Mouse (Mus musculus) macrophage (primary cell): ENCODE results near the gene Cyp39a1. TPM values are rescaled to one million over a fixed set of nuclear protein-coding genes. Genes with fewer than 3 reads are reported as not detected.
A peak's percentile ranks its signal among the peaks of the same experiment; 100 is the strongest.

Source experiments
- H3K27ac ChIP-seq: fragments of 350-480 bp; formaldehyde crosslinking; 2 replicates; pipeline ENCODE4 v1.9.0; 2021
- H3K36me3 ChIP-seq: fragments of 350-480 bp; formaldehyde crosslinking; 2 replicates; pipeline ENCODE4 v1.9.0; 2021; ENCODE audit errors: inconsistent target
- H3K4me3 ChIP-seq: fragments of 350-480 bp; formaldehyde crosslinking; 2 replicates; pipeline ENCODE4 v1.9.0; 2021; ENCODE audit errors: inconsistent target
- H3K79me2 ChIP-seq: fragments of 350-480 bp; formaldehyde crosslinking; 2 replicates; pipeline ENCODE4 v1.9.0; 2021; ENCODE audit errors: inconsistent target
- WGBS: methylation state at CpG from one replicate; pipeline ENCODE4 v1.1.7; 2026; ENCODE audit warnings: inconsistent platforms; ENCODE audit not compliant: missing documents; 5-methylcytosine and 5-hydroxymethylcytosine counted together
- polyA plus RNA-seq: library from polyadenylated mRNA; stranded (reverse); fragments of 250-400 nt; gene quantifications from 3 replicates; pipeline ENCODE4 v1.2.4, GENCODE M21; 2018; ENCODE audit warnings: inconsistent platforms

The Cyp39a1 gene
- polyA plus RNA-seq, 1 experiment from 2014 or later = 0.16 TPM

DNA sequence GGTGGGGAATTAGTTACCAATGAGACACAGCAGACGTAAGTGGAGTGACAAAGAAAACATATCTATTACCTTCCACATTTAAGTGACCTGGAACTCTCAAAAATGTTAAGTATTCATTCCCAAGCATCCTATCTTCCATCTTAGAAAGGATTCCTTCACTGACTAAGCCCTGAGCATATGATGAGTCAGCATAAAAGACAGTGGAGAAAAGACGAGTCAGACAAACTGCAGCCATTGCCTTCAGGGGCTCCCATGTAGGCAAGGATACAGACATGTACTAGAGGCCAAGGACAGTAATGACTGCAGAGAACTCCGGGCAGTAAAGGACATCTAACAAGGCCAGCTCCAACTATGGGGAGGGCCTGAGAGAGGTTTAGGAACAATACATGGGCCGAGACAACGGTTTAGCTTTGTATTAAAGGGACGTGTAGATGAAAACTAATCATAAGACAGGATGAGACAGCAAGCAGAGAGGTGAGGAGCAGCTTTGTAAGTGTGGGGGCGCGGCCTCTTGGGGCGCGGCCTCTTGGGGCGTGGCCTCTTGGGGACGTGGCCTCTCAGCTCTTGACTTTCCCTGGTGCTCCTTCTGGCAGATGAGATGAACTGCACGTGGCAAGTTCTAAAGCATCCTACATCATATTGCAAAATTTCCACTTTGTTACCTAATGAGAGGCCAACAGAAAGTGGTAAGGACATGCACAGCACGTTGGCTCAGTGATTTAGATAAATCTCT, 15.7 kb upstream of the Cyp39a1 start:
- H3K36me3 ChIP-seq = no peaks in the 10 kb centered on the region
- no peaks in the 10 kb centered on the region for H3K79me2 ChIP-seq
- no peak overlapping the region for H3K4me3 ChIP-seq
- H3K27ac ChIP-seq = no peak overlapping the region
- WGBS = 86% methylated on average over 14 of the region's 14 CpGs

DNA sequence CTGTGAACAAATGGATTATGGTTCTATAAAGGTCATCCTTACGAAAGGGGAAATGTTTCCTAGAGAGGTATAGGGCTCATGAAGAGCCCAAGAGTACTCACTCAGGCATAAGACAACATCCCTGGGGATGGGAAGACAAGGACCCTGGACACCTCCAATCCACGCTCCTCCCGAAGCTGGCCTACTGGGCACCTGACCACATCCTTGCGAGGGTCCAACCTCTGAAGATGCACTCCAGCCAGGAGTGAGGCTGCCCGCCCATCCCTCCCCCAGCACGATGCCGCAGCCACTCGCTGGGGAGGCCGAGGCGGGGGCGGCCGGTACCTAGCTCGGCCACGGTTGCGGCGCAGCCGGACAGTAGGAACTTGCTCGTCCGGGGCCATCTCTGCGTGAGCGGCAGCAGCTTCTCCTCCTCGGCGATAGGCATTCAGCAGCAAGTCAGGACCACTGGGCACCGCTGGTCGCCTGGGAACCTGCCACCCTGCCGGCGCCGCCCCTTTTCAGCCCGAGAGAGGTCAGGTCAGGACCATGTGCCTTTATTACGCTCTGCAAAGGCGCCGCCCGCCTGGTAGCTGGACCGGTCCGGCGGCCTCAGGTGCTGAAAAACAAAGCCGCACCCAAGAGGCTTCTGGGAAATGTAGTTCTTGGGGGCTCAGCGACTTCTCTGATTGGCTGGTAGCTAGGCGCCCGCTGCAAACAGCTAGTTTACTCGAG, 492 bp upstream of the Cyp39a1 start, which contains the start of gene Slc25a27:
Slc25a27 (minus strand) TSS at position 639 of the 714 bp plus-strand sequence.
- WGBS = 3% methylated on average over 32 of the region's 41 CpGs
- H3K4me3 ChIP-seq = peak within 1 kb of the TSS; percentile 36
- H3K36me3 ChIP-seq = no peaks in the 10 kb centered on the region
- no peaks in the 10 kb centered on the region for H3K79me2 ChIP-seq
- H3K27ac ChIP-seq = no peak within 1 kb of the TSS

DNA sequence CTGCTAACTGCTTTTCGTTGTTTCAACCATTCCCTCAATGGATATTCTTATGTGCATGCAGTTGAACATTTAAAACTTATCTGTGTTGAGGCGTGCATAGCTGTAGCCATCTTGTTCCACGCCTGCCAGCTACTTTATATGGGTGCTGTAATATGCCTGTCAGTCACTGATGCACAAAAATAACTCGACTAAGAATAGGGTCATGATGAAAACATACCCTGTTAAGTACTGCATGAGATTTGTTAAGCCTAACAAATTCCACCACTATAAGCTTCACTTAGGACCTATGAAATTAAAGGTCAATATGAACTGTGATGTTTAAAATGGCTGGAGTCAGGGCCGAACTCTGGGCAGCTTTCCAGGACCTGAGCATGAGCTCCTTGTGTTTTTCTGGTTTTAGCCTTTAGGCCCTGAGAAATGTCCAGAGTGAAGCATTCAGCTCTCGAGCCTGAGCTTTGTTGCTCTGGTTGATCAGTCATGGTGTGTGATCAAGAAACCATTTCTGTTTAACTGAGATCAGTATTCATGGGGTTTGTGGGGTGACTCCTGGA, 2.0 kb downstream of the Cyp39a1 start:
- Histone ChIP-seq H3K4me3 (no peak overlapping the region), H3K36me3 (no peaks in the 10 kb centered on the region), H3K79me2 (no peaks in the 10 kb centered on the region), H3K27ac (no peak overlapping the region)
- 97% methylated on average over 6 of the region's 6 CpGs for WGBS

DNA sequence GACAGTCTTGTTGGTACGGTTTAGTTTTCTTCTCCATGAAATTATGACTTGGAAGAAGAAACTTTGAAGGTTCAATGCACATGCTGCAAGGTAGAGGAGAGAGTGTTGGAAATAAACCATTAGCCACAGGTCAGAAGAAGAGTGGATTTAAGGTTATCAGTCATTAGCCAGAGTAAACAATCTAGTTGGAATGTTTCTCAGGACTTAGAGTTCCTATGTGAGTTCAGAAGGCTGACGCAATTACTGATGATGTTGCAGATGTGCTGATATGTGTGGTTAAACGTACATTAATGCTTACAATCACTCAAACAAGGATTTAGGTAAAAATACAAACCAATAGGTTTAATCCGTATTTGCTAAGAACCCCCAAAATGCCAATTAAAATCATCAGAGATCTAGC, 4.7 kb downstream of the Cyp39a1 start:
- Histone ChIP-seq H3K79me2 (no peaks in the 10 kb centered on the region), H3K4me3 (no peak overlapping the region), H3K27ac (no peak overlapping the region), H3K36me3 (no peaks in the 10 kb centered on the region)
- 83% methylated on average over 4 of the region's 4 CpGs for WGBS

DNA sequence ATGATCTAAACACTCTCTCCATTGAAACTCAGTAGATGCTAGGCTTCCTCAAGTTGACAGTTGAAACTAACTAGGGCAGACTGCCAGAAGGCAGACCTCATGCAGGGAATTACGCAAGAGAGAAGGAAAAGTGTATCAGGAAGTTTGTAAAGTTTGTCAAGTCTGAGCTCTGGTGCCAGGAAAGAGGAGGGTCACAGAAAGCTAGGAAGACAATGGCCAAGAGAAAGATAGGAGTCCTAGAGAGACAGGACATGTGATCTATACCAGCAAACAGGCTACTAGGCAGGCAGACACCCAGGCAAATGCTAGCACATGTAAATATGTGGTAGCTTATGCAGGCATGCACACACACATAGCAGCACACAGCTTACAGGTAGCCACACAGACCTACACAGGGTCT, 8.0 kb downstream of the Cyp39a1 start:
- WGBS = 0% methylated on average over 1 of the region's 1 CpGs
- Histone ChIP-seq H3K27ac (no peak overlapping the region), H3K79me2 (no peaks in the 10 kb centered on the region), H3K4me3 (no peak overlapping the region), H3K36me3 (no peaks in the 10 kb centered on the region)

DNA sequence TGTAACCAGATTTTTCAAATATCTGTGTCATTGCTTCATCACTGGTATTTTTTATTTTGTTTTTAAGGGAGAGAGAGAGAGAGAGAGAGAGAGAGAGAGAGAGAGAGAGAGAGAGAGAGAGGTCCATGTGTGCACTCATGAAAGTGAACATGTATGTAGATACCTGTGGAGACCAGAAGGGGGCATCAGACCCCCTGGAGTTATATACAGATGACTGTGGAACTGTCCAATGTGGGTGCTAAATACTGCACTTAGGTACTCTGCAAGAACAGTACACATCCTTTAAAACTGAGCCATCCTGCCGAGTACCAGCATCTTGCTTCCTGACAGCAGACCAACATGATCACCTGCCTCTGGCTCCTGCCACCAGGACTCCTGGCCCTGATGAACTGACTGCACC, 9.0 kb downstream of the Cyp39a1 start:
- H3K4me3 ChIP-seq = no peak overlapping the region
- no peak overlapping the region for H3K27ac ChIP-seq
- WGBS = 100% methylated on average over 1 of the region's 1 CpGs
- H3K79me2 ChIP-seq = no peaks in the 10 kb centered on the region
- no peaks in the 10 kb centered on the region for H3K36me3 ChIP-seq

DNA sequence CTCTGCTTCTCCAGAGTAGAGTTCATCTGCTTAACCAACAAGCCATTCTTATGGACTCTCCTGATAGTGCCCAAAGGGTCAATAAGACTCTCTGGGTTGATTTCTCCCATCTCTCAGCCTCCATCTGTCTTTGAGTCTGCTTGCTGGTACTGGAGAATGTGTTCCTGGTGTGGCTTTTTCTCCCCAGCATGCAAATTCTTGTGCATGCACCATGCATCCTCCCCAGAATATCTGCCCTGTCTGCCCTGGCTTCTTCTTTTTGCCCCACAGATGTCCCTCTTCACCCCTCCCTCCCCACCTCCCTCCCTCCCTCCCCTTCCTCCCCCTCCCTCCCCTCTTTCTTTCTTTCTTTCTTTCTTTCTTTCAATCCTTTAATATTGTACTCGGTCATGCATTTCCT, 10.1 kb downstream of the Cyp39a1 start:
- Histone ChIP-seq H3K36me3 (no peaks in the 10 kb centered on the region), H3K4me3 (no peak overlapping the region), H3K79me2 (no peaks in the 10 kb centered on the region), H3K27ac (no peak overlapping the region)
- WGBS = no CpG with 5 or more reads among the region's 1 CpGs

DNA sequence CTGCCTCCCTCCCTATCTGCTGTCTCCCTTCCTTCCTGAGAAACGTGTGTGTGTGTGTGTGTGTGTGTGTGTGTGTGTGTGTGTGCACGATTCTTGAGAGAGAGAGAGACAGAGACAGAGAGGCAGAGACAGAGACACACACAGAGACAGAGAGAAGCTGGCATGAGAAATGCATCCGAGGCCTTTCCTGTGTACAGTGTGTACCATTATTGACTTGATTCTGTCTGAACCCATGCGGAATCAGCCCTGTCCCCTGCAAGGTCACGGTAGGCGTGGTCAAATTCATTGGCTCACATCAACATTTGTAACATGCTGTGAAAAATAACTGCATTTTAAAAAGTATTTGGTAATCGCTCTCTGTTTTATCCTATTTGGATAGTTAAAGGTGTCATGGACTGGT, 16.9 kb downstream of the Cyp39a1 start:
- Histone ChIP-seq H3K27ac (no peak overlapping the region), H3K79me2 (no peaks in the 10 kb centered on the region), H3K36me3 (no peaks in the 10 kb centered on the region), H3K4me3 (no peak overlapping the region)
- 92% methylated on average over 5 of the region's 7 CpGs for WGBS

DNA sequence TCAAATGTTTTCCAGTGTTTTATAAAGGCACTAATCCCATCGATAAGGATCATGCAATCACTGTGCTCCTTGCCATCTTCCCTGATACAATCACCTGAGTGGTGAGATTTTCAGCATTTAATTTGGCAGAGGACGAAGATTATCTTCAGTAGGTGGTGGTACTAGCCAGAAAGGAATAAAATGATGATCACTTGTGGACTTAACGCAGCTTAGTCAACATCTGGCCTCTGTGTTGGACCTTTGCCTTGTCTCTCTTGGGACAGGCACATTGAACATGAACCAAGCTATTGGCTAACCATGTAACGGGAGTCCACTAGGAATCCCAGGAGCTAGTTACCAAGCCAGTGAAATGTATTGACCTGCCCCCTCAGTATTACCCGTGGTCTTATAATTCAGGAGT, 17.4 kb downstream of the Cyp39a1 start:
- no peaks in the 10 kb centered on the region for H3K79me2 ChIP-seq
- no peaks in the 10 kb centered on the region for H3K36me3 ChIP-seq
- 91% methylated on average over 5 of the region's 5 CpGs for WGBS
- no peak overlapping the region for H3K4me3 ChIP-seq
- no peak overlapping the region for H3K27ac ChIP-seq

DNA sequence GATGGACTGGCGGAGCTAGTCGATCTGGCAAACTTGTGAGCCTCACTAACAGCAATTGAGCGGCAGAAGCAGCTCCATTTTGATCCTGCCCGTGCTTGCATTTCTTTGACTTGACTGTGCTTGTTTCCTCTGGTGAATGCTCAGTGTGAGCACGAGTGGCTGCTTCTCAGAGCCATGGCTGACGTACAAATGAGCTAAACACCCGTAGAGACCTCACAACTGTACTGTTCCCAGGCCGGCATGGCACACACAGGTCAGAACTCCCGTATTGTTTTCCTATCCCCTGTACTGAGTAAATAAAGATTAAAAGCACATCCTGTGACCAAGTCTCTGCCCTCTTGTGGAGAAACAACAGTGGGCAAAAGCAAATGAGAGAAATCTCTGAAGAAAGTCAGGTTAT, 22.4 kb downstream of the Cyp39a1 start:
- no peak overlapping the region for H3K27ac ChIP-seq
- WGBS = 95% methylated on average over 9 of the region's 9 CpGs
- no peaks in the 10 kb centered on the region for H3K79me2 ChIP-seq
- no peak overlapping the region for H3K4me3 ChIP-seq
- no peaks in the 10 kb centered on the region for H3K36me3 ChIP-seq

DNA sequence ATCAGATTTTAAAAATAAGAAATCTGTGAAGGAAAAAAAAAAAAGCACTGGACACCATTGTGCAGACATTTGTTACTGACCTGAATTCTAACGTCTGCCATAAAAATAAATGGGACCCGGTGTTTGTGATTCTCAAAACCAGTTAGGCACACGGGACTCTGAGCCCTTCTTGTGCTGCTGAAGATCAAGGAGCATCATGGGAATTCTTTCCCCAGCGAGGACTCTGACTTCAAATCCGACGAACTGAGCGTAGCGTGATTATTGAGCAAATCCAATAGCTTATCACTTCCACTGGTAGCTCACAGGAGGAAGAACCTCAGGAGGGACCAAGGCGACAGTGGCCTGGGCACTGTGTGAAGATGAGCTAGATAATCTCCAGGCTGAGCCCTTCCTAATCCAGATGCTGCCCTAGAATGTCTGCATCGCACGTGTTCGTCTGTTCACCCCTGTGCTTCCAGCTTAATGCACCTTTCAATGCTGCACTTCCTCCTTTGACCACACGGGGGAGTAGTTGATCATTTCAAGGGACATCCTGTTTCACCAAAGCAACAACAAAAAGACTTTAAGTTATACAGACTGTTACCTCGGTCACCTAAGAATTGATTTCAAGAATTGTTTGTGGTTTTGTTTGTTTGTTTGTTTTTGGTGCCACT, 31.9 kb downstream of the Cyp39a1 start:
- 44% methylated on average over 14 of the region's 14 CpGs for WGBS
- no peak overlapping the region for H3K4me3 ChIP-seq
- H3K79me2 ChIP-seq = no peaks in the 10 kb centered on the region
- H3K36me3 ChIP-seq = no peaks in the 10 kb centered on the region
- no peak overlapping the region for H3K27ac ChIP-seq

DNA sequence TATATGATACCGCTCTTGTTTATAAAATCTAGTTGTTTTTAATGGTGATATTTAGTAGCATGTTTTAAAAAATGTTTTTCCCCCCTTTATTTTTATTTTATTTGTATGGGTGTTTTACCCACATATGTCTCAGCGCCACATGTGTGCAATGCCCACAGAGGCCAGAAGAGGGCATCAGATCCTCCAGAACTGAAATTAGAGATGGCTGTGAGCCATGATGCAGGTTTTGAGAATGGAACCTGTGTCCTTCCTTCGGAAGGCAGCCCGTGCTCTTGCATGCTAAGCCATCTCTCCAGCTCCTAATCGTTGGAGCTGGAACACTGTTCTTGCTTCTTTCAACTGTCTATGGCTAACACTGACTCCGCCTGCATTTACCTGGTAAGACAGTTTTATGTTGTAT, 33.8 kb downstream of the Cyp39a1 start:
- Histone ChIP-seq H3K4me3 (no peak overlapping the region), H3K79me2 (no peaks in the 10 kb centered on the region)
- 61% methylated on average over 6 of the region's 6 CpGs for WGBS

DNA sequence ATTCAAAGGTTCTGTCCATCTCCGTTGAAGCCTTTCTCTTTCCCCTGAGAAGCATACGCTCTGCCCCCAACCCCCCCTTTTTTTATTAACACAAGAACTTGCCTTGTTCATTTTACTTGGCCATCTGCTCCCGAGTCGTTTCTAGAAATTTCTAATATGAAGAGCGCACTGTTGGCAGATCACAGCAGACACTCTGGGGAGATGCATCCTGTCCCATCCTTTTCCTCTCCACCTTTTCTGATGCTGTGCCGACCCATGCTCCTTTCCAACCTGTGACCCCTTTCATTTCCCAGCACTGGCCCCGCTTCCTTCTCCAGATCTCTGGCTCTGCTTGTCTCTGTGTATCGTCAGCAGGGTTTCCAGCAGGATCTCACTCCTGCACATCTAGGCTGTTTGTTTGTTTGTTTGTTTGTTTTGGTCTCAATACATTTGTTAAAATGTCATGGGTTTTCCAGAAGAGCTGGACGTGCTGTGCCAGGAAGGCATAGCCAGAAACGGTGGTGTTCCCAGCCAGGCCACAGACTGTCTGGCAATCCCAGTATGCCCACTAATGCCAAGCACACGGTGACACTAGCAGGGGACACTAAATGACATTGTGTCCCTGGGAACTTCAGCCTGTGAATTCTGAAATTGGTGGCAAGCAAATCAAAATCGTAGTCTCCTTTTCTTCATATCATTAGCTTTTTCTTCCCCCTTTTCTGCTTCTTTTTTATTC, 37.1 kb downstream of the Cyp39a1 start:
- Histone ChIP-seq H3K36me3 (no peaks in the 10 kb centered on the region), H3K27ac (no peak overlapping the region), H3K79me2 (no peaks in the 10 kb centered on the region), H3K4me3 (no peak overlapping the region)
- WGBS = 96% methylated on average over 10 of the region's 12 CpGs

More for the DNA sequence above, 33.8 kb downstream of the Cyp39a1 start:
- Histone ChIP-seq H3K27ac (no peak overlapping the region), H3K36me3 (no peaks in the 10 kb centered on the region)

DNA sequence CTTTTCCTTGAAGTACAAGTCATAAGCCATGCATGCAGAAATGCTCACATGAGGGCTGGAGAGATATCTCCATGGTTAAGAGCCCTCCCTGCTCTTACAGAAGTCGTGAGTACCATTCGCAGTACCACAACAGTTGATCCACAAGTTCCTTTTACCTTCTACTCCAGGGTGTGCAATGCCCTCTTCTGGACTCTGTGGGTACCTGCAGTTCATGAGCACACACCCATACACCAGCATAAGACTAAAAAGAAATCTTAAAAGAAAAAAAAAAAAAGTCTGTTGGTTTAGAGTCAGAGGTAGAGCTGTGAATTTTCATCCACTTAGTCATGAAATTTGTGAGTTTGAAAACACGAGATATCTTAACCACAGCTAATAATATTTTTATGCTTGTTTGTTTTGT, 39.5 kb downstream of the Cyp39a1 start:
- no peaks in the 10 kb centered on the region for H3K36me3 ChIP-seq
- H3K79me2 ChIP-seq = no peaks in the 10 kb centered on the region
- H3K27ac ChIP-seq = no peak overlapping the region
- no peak overlapping the region for H3K4me3 ChIP-seq
- 96% methylated on average over 3 of the region's 3 CpGs for WGBS
